Mouse (Mus musculus): ENCODE measurements around the gene 4930512M02Rik.

GRCm38 (mm10) chr11:11547597-11548240 is 79.9 kb downstream of the 4930512M02Rik start:
- no peak for TF ChIP-seq CTCF (conservative IDR thresholded peaks at IDR 0.05; ENCODE audit: insufficient read depth, insufficient read length, low read depth, low read length)
- no peak for TF ChIP-seq POLR2A (IDR thresholded peaks at IDR 0.05; ENCODE audit: low read depth, low read length)

Data from kidney, adult 2 months (tissue).